Mouse (Mus musculus): ENCODE measurements at regions not wholly inside any gene's neighbourhood (a gene's known extent, or its start where the extent isn't known, plus 50 kb on each side); places are given as distances from the start of the nearest gene placed in this dataset.

DNA sequence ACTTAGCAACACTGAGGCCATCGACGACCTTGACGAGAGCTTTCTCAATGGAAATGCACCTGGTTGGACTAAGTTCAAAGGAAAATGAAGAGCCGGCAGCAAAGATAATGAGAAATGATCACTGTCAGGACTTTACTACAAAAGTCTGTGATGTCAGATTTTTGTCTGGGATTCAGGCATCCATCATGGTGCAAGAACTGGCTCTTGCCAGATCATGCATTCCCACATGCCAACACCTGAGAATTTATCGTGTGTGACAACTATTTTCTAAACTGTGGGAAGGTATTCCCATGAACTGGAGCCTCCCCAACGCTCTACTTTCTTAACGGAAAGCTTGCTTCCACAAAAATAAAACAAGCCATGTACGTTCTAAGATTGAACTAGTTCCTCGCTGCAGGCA lies 58.1 kb downstream of the Irx6 start:
- no peak for DNase-seq (ENCODE audit: low read depth, low spot score)

DNA sequence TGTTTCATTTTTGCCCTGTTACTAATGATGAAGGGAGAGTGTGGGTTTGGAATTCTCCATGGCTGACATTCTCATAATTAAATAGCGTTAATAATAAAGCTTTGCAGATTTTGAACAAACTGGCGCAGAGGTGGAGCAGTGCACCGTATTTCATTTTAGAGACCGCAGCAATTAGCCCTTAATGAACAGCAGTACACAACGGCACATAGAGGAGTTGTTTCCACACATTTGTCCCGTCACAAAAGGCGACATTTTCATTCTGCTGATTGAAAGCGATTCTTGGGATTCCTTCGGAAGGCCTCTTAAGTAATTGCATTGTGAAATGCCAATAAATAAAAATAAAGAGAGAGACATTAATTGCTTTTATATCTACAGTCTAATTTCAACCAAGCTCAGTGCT lies 61.6 kb downstream of the Irx6 start:
- DNase-seq (ENCODE audit: low read depth, low spot score), result no peak

- DNase-seq (ENCODE audit: low read depth, low spot score), result no peak
These were observed 64.0 kb downstream of the Irx6 start for GRCm38 (mm10) chr8:92738080-92738479.

DNA sequence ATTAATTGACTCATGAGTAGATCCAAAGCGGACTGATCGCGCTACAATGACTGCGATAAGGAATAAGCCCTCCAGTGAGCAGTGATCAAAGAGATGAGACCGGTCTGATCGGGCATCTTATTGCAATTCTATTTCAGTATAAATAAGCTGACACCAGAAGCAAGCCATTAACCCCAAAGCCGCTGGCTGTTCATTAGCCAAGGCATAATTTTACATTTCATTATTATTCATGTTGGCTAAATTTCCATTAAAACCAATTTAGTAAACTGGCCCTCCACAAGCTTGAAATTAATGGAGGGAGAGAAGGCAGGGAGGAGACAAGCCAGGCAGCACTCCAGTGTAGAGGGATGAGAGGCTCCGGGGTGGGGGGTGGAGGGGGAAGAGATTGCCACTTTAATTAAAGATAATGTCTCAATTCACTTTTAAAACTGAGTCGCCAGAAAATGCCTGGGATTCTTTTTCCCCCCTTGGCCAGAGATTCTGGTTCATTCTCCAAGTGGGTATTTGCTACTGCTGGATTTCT lies 66.3 kb downstream of the Irx6 start:
- DNase-seq (ENCODE audit: low read depth, low spot score), result no peak

- DNase-seq (ENCODE audit: low read depth, low spot score), result no peak
These were observed 67.7 kb downstream of the Irx6 start for GRCm38 (mm10) chr8:92741836-92742235.

- DNase-seq (ENCODE audit: low read depth, low spot score), result no peak
These were observed 69.0 kb downstream of the Irx6 start for GRCm38 (mm10) chr8:92743108-92743507.

DNA sequence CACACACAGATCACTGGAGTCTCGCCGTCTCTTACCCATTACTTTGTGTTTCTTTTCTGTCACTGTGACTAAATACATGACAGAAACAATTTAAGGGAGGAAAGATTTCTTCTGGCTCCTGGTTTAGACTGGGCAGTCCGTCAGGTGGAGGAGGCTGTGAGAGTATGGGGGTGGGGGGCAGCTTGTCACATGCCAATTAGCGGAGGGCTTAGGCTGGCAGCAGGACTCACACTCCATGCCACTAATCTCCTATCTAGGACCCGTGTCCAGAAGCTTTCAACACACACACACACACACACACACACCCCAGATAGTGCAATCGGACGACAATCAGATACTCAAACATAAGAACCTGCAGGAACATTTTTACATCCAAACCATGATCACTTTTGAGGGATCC lies 73.0 kb downstream of the Irx6 start:
- no peak for DNase-seq (ENCODE audit: low read depth, low spot score)

- DNase-seq (ENCODE audit: low read depth, low spot score), result no peak
These were observed 73.9 kb downstream of the Irx6 start for GRCm38 (mm10) chr8:92747951-92748350.

- no peak for DNase-seq (ENCODE audit: low read depth, low spot score)
These were observed 67.2 kb upstream of the Mmp2 start for GRCm38 (mm10) chr8:92759848-92760247.

DNA sequence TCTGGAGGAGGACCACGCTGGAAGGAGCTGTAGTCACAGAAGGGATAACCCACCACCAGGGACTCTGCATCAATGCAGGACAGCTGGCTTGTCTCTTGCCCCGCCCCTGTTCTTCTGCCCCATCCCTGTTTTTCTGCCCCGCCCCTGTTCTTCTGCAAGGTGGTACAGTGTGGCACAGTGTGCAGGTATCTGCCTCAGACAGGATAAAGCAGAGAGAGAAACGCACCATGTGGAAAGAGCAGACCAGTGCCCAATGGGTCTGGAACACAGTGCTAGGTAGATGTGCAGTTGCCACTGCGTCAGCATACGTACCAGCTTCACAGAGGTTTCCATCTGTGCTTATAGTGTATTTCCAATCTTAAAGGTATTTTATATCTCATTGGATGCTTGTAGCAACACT lies 66.2 kb upstream of the Mmp2 start:
- no peak for DNase-seq (ENCODE audit: low read depth, low spot score)

DNA sequence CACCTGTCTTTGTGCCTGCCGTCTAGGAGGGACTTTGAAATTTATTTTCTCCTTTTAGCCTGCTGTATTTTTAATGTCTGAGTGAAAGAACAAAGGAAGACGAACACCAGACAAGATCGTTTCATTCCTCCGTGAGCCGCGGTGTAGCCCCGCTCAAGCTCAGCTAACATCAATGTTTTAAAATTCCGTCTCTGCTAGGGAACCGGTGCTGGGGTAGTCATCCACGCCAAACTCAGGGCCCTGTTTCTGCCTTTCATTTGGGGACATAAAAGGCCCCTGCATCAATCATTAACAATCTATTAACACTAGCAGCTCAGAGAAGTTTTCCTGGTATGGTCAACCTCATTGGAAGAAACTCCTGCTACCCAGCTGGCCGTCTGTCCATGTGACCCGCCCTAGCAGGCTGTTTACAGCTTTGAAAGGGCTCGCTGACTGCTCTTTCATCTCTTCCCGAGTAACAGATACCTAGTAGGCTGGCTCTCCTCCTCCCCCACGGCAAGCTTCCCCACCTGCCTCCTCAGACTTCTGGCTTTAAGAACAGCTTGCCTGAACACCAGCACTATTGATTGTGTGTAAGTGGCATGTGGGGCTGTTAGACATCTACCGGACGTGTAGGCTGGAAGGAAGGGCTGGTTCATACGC lies 65.0 kb upstream of the Mmp2 start:
- no peak for DNase-seq (ENCODE audit: low read depth, low spot score)

DNA sequence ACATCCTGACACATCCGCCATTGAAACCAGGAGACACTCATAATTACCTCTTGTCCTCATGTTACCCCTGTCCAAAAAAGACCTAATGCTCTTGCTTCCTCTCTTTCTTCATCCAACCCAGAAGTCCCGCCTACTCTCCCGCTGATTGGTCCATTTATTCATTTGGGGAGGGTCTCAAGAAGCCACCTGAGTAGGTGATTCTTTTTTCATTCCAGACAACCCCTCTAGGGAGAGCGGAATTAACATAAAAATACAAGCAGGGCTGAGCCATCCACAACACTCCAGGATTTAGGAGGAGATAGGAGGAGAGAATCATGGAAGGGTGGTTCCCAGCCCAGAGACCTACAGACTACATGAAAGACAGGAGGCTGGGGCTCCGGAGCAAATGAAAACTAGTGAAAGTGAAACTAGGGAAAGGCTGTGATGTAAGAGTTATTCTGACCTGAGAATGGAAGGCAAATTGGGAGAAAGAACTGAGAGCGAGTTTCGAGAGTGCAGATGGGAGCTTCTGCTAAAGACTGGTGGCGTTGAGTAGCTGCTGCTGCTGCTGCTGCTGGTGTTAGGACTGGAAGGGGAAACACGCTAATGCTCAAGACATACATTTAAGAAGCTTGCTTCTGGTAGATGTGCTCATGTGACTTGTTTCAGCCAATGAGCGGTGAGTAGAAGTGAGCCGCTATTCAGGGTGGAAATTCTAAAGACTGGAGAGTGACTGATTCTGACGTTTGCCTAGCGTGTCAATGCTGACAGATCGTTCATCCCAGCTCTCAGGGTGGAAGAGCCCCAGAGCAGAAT lies 55.0 kb upstream of the Mmp2 start:
- peak; percentile 34 for DNase-seq (ENCODE audit: low read depth, low spot score)

DNA sequence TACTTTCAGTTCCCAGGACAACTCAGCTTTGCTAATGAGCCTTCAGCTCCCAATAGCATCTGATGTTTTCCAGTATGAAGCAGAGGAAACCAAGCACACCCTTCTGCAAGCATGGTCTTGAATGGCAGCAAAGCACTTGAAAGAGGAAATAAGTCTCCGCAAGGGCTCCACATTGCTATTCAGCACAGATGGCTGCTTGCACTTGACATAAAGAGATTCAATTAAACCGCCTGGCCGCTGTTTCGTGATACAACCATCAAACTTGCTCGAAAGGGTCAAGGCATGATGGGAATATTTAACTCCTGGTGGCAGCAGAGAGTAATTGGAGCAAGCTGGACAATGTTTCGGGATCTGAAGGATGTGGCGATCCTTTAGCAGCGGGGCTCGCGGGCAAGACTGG lies 54.3 kb upstream of the Mmp2 start:
- no peak for DNase-seq (ENCODE audit: low read depth, low spot score)

- DNase-seq (ENCODE audit: low read depth, low spot score), result no peak
These were observed 51.9 kb upstream of the Mmp2 start for GRCm38 (mm10) chr8:92775186-92775585.

GRCm38 (mm10) chr8:92777106-92777505 lies 50.0 kb upstream of the Mmp2 start:
- no peak for DNase-seq (ENCODE audit: low read depth, low spot score)
